Mouse (Mus musculus) ES-E14 (cell line): Measurements from ENCODE around the gene Hdhd5.

Experiments
- HCFC1 ChIP-seq: IDR thresholded peaks from 2 replicates; pipeline ENCODE4 v1.6.1; 2012; ENCODE audit warnings: low read length, inconsistent platforms, borderline replicate concordance; ENCODE audit not compliant: insufficient read depth
- ZC3H11A ChIP-seq: IDR thresholded peaks from 2 replicates; pipeline ENCODE4 v1.6.1; 2012; ENCODE audit warnings: low read depth, mild to moderate bottlenecking, inconsistent platforms, low read length, borderline replicate concordance
- ZNF384 ChIP-seq: IDR thresholded peaks from 2 replicates; pipeline ENCODE4 v1.6.1; 2012; ENCODE audit warnings: low read depth, low read length, inconsistent platforms

DNA sequence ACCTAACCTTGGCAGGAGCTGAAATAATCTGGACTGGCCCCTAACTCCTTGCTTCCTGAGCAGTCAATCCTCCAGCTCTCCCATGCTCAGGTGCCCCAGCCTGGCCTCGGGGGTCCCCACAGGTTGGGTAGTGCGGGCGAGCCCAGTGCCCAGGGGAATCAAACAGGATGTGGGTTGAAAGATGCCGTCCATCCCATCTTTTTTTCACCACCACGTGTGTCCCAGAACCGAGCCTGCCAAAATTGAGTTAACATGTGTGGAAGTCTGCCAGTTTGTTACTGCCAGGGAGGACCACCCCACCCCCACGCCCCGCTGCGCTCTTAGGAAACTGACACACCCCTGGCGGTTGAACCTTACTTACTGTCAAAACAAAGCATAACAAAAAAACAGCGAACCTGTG is 67.2 kb downstream of the Hdhd5 start:
- no peak for TF ChIP-seq HCFC1
- TF ChIP-seq ZC3H11A: no peak
- TF ChIP-seq ZNF384: no peak
